Mouse (Mus musculus) cerebellum, adult 18-20 months (tissue): ENCODE measurements around the gene Sh3rf1.
"Not testable (repeated sequence)": the region's sequence is repeated elsewhere in the genome, so short reads cannot be mapped to it uniquely, and the experiment has no call there.

Experiments
- DNase-seq, 2 experiments: peaks; one replicate each; pipeline ENCODE4 v3.0.0; 2021

Sh3rf1 gene

GRCm38 (mm10) chr8:61375205-61375604, 151.5 kb downstream of the Sh3rf1 start:
- DNase-seq, result no peak

- DNase-seq, result no peak
These were observed 155.4 kb downstream of the Sh3rf1 start for GRCm38 (mm10) chr8:61378847-61379698.

DNA sequence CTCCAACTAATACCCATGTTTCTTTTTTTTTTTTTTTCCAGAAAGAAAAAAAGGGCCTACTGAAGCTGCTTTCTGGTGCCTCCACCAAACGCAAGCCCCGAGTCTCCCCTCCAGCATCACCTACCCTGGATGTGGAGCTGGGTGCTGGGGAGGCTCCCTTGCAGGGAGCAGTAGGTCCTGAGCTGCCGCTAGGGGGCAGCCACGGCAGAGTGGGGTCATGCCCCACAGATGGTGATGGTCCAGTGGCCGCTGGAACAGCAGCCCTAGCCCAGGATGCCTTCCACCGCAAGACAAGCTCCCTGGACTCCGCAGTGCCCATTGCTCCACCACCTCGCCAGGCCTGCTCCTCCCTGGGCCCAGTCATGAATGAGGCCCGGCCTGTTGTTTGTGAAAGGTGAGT, 160.9 kb downstream of the Sh3rf1 start:
- no peak for DNase-seq

GRCm38 (mm10) chr8:61385502-61386191, 162.0 kb downstream of the Sh3rf1 start:
- DNase-seq, result no peak

GRCm38 (mm10) chr8:61386645-61387044, 163.0 kb downstream of the Sh3rf1 start:
- peak; percentile 15 to 18 for DNase-seq

GRCm38 (mm10) chr8:61387501-61387963, 163.9 kb downstream of the Sh3rf1 start:
- no peak for DNase-seq

DNA sequence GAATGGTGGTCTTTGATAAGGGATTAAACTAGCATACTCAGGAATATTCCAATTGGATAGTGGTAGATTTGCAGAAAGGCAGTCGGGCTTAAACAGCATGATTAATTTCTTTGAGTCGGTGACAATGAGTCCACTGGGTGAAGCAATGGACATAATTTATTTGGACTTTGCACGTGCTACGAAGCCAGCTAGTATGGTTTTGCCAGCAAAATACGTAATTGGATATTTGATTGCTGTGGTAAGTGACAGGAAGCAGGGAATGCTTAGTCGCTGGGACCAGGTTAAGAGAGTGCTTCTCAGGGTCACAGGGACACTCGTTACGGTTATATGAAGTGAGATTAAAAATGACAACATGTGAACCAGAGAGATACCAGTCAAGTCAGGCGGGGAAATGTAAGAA, 164.7 kb downstream of the Sh3rf1 start:
- DNase-seq, result no peak

- DNase-seq, result no peak
These were observed 166.8 kb downstream of the Sh3rf1 start for GRCm38 (mm10) chr8:61390307-61391057.

GRCm38 (mm10) chr8:61391058-61391434, 167.4 kb downstream of the Sh3rf1 start:
- DNase-seq, result no peak

DNA sequence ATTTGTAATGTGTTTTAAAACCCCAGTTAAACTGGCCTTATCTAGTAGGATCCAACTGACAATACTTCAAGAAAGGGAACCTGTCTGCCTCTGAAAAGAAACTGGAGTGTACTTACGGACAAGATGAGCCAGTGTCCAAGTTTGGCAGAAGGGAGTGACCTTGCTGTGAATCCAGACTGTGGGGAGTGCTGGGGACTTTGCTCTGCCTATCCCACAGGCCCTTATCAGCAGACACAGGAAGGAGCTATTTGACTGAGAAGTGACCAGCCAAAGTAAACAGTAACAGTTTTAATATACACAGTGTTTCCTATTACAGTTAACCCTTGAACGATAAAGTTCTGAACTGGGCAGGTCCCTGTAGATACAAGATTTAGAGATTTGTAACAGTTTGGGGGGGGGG, 173.5 kb downstream of the Sh3rf1 start:
- DNase-seq, result no peak

GRCm38 (mm10) chr8:61397755-61398154, 174.1 kb downstream of the Sh3rf1 start:
- no peak for DNase-seq

GRCm38 (mm10) chr8:61402861-61403260, 179.2 kb downstream of the Sh3rf1 start:
- no peak for DNase-seq

GRCm38 (mm10) chr8:61403266-61404177, 179.8 kb downstream of the Sh3rf1 start:
- DNase-seq, result peak in 1 of 2 experiments; percentile 4

- no peak for DNase-seq
These were observed 180.5 kb downstream of the Sh3rf1 start for GRCm38 (mm10) chr8:61404178-61404560.

GRCm38 (mm10) chr8:61409081-61409480, 185.4 kb downstream of the Sh3rf1 start:
- DNase-seq, result no peak

DNA sequence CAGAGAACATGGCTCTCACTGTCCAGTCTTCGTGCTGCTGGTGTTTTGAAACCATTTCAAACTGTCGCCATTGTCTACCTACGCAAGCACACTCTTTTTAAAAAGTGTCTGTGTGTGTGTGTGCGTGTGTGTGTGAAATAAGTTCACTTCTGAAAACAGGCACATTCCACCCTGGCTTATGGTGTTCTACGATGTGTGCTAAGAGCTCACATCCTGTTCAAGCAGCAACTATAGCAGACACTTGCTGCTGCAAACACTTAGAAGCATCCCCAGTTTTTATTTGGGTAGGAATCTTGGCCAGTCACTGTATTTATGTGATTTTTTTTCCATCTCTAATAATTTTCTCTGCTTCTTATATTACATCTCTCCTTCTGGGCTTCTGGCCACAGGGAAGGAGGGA, 186.0 kb downstream of the Sh3rf1 start:
- not testable (repeated sequence) for DNase-seq

DNA sequence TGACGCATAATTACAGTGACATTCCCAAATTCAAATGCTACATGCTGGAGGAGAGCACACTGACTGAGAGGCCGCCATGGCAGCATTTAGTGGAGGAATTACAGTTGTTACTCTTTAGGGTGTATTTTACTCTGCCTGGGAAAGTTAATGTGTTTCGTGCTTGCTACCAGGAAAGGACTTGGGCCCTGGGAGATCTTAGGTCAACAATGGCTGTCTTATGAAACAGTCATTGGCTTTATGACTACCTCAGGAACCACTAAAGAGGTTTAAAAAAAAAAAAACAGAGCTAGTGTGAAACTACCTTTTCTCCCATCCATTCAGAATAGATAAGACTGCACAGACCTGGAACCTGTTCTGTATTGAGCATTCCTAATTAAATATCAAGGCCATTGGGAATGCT, 195.8 kb downstream of the Sh3rf1 start:
- DNase-seq, result no peak

DNA sequence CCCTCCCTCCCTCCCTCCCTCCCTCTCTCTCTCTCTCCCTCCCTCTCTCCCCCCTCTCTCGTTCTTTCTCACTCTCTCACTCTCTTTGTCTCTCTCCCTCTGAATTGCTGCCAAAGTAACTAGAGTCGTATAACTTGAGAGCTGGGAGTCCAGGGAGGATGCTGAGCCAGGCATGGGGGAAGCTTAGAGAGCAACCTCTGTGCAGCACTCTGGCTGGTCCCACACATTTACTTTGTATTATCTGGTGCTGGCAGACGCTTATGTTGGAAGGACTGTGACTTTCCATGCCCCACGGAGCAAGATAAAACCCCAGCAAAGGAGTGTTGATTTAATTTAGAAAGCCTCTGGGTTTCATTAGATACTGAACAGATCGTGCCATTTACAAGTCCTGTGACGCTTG, 196.5 kb downstream of the Sh3rf1 start:
- DNase-seq, result no peak

DNA sequence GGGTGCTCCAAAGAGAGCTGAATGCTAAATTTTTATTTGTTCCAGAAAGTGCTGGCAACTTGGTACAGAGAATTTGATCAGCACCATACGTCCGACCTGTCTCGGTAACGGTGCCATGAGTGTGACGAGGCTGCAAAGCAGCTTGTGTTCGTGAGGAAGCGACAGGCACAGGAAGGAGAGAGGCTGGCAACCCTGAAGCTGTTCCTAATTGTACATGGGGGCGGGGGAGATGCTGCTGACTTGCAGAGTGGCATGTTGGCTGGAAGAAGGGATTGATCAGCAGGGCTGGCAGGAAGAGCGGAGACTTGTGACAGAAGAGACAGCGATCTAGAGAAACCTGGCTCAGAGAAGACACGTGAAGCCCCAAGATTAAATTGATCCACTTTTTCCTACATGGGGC, 197.9 kb downstream of the Sh3rf1 start:
- DNase-seq, result no peak

GRCm38 (mm10) chr8:61425125-61425524, 201.5 kb downstream of the Sh3rf1 start:
- DNase-seq, result no peak

GRCm38 (mm10) chr8:61426072-61426471, 202.4 kb downstream of the Sh3rf1 start:
- no peak for DNase-seq

GRCm38 (mm10) chr8:61426671-61427070, 203.0 kb downstream of the Sh3rf1 start:
- no peak for DNase-seq
